Mouse (Mus musculus) embryonic facial prominence, embryonic 15.5 days (tissue): Measurements from ENCODE around the gene Txndc2. TPM values are rescaled to one million over a fixed set of nuclear protein-coding genes. Genes with fewer than 3 reads are reported as not detected.
A peak's percentile ranks its signal among the peaks of the same experiment; 100 is the strongest.

ENCODE experiments used
- ATAC-seq: fragments of 200-750 bp; cut with Nextera tagmentation; 2 replicates; pipeline ENCODE4 v1.8.0; 2017; ENCODE audit warnings: low read depth, moderate TSS enrichment; ENCODE audit not compliant: insufficient number of reproducible peaks, low FRiP score, low TSS enrichment
- H3K27ac ChIP-seq: fragments of 300-500 bp; sonication (generic); replicated peaks from 2 replicates; pipeline ENCODE4 v1.5.1; 2015; ENCODE audit warnings: mild to moderate bottlenecking, inconsistent platforms
- H3K27me3 ChIP-seq: fragments of 300-500 bp; sonication (generic); 2 replicates; pipeline ENCODE4 v1.6.1; 2015; ENCODE audit warnings: inconsistent platforms
- H3K36me3 ChIP-seq: fragments of 300-500 bp; sonication (generic); 2 replicates; pipeline ENCODE4 v1.6.1; 2015; ENCODE audit warnings: mild to moderate bottlenecking, inconsistent platforms
- H3K4me1 ChIP-seq: fragments of 300-500 bp; sonication (generic); 2 replicates; pipeline ENCODE4 v1.6.1; 2015; ENCODE audit warnings: inconsistent platforms
- H3K4me2 ChIP-seq: fragments of 300-500 bp; sonication (generic); replicated peaks from 2 replicates; pipeline ENCODE4 v1.6.1; 2015; ENCODE audit warnings: mild to moderate bottlenecking, inconsistent platforms
- H3K4me3 ChIP-seq: fragments of 300-500 bp; sonication (generic); replicated peaks from 2 replicates; pipeline ENCODE4 v1.5.1; 2015; ENCODE audit warnings: mild to moderate bottlenecking, inconsistent platforms
- H3K9ac ChIP-seq: fragments of 300-500 bp; sonication (generic); 2 replicates; pipeline ENCODE4 v1.6.1; 2015; ENCODE audit warnings: inconsistent platforms
- H3K9me3 ChIP-seq: fragments of 300-500 bp; sonication (generic); replicated peaks from 2 replicates; pipeline ENCODE4 v1.6.1; 2016; ENCODE audit warnings: inconsistent platforms
- WGBS: fragments of 180-500 bp; shearing (Covaris S2); methylation state at CpG from one replicate; pipeline ENCODE4 v1.1.7; 2015; 5-methylcytosine and 5-hydroxymethylcytosine counted together
- polyA plus RNA-seq: library from polyadenylated mRNA; unstranded; fragments of >200 nt; fragmentation: Nextera tagmentation; extraction: Ambion mirVana; gene quantifications from 2 replicates; pipeline ENCODE4 v1.2.1, GENCODE M21; 2015

Txndc2 gene
- 0.09 and 0.15 TPM in 2 replicates for polyA plus RNA-seq

- Histone ChIP-seq H3K9ac (no peak within 1 kb of the TSS), H3K36me3 (no peaks in the 10 kb centered on the region), H3K4me1 (peaks cover 19% of the 10 kb centered on the region), H3K27ac (peak within 1 kb of the TSS; percentile 83), H3K27me3 (no peaks in the 10 kb centered on the region), H3K4me2 (peak within 1 kb of the TSS; percentile 8; the same call in 1 of the 2 replicates), H3K9me3 (no peaks in the 10 kb centered on the region), H3K4me3 (no peak within 1 kb of the TSS)
- ATAC-seq = no peak
- WGBS = 84% methylated on average over 11 of the region's 11 CpGs
These were observed at the start of gene Txndc2 for GRCm38 (mm10) chr17:65641734-65642218. TSS of gene Txndc2 (minus strand) at chr17:65642168.

GRCm38 (mm10) chr17:65683731-65684130, 41.8 kb upstream of the Txndc2 start:
- Histone ChIP-seq H3K9ac (no peak overlapping the region), H3K9me3 (no peaks in the 10 kb centered on the region), H3K4me3 (no peak overlapping the region), H3K4me1 (peaks cover 9% of the 10 kb centered on the region), H3K27me3 (no peaks in the 10 kb centered on the region), H3K27ac (no peak overlapping the region; the same call in 1 of the 2 replicates), H3K4me2 (no peak overlapping the region), H3K36me3 (no peaks in the 10 kb centered on the region)
- ATAC-seq = no peak
- 58% methylated on average over 2 of the region's 2 CpGs for WGBS

- H3K27me3 ChIP-seq = no peaks in the 10 kb centered on the region
- whole genome bisulfite sequencing = 75% methylated on average over 3 of the region's 3 CpGs
- no peak overlapping the region for H3K4me3 ChIP-seq
- H3K4me1 ChIP-seq = peaks cover 9% of the 10 kb centered on the region
- H3K9me3 ChIP-seq = no peaks in the 10 kb centered on the region
- H3K4me2 ChIP-seq = no peak overlapping the region
- no peak overlapping the region; the same call in 1 of the 2 replicates for H3K27ac ChIP-seq
- H3K36me3 ChIP-seq = no peaks in the 10 kb centered on the region
- no peak overlapping the region for H3K9ac ChIP-seq
- no peak for ATAC-seq
These were observed 41.3 kb upstream of the Txndc2 start for GRCm38 (mm10) chr17:65683316-65683715.

GRCm38 (mm10) chr17:65682071-65682680, 40.2 kb upstream of the Txndc2 start:
- ATAC-seq = no peak
- Histone ChIP-seq H3K9me3 (no peaks in the 10 kb centered on the region), H3K27ac (no peak overlapping the region), H3K9ac (no peak overlapping the region), H3K27me3 (no peaks in the 10 kb centered on the region), H3K4me2 (no peak overlapping the region), H3K4me1 (peaks cover 9% of the 10 kb centered on the region), H3K36me3 (no peaks in the 10 kb centered on the region), H3K4me3 (no peak overlapping the region)
- 89% methylated on average over 5 of the region's 5 CpGs for WGBS

GRCm38 (mm10) chr17:65681516-65681915, 39.5 kb upstream of the Txndc2 start:
- no peak overlapping the region for H3K27ac ChIP-seq
- H3K9ac ChIP-seq = no peak overlapping the region
- no peak overlapping the region for H3K4me2 ChIP-seq
- 72% methylated on average over 6 of the region's 6 CpGs for WGBS
- peaks cover 9% of the 10 kb centered on the region for H3K4me1 ChIP-seq
- no peaks in the 10 kb centered on the region for H3K27me3 ChIP-seq
- H3K9me3 ChIP-seq = no peaks in the 10 kb centered on the region
- no peaks in the 10 kb centered on the region for H3K36me3 ChIP-seq
- no peak overlapping the region for H3K4me3 ChIP-seq
- no peak for ATAC-seq

GRCm38 (mm10) chr17:65680801-65681412, 38.9 kb upstream of the Txndc2 start:
- H3K9me3 ChIP-seq = no peaks in the 10 kb centered on the region
- no peak overlapping the region for H3K27ac ChIP-seq
- H3K4me2 ChIP-seq = no peak overlapping the region
- H3K36me3 ChIP-seq = no peaks in the 10 kb centered on the region
- H3K4me3 ChIP-seq = no peak overlapping the region
- WGBS = 80% methylated on average over 2 of the region's 2 CpGs
- no peak overlapping the region for H3K9ac ChIP-seq
- no peaks in the 10 kb centered on the region for H3K27me3 ChIP-seq
- ATAC-seq = no peak
- H3K4me1 ChIP-seq = peaks cover 9% of the 10 kb centered on the region

- no peaks in the 10 kb centered on the region for H3K36me3 ChIP-seq
- no peaks in the 10 kb centered on the region for H3K27me3 ChIP-seq
- H3K9ac ChIP-seq = no peak overlapping the region
- H3K27ac ChIP-seq = peak overlapping the region; percentile 80
- no peak overlapping the region for H3K4me2 ChIP-seq
- peak; percentile 39 for ATAC-seq
- H3K9me3 ChIP-seq = no peaks in the 10 kb centered on the region
- H3K4me3 ChIP-seq = no peak overlapping the region
- H3K4me1 ChIP-seq = peaks cover 9% of the 10 kb centered on the region
- WGBS = 43% methylated on average over 14 of the region's 14 CpGs
These were observed 38.0 kb upstream of the Txndc2 start for GRCm38 (mm10) chr17:65679806-65680446.

- no peak overlapping the region for H3K4me2 ChIP-seq
- H3K4me3 ChIP-seq = no peak overlapping the region
- 87% methylated on average over 1 of the region's 1 CpGs for WGBS
- H3K9me3 ChIP-seq = no peaks in the 10 kb centered on the region
- no peak overlapping the region for H3K9ac ChIP-seq
- H3K27me3 ChIP-seq = no peaks in the 10 kb centered on the region
- H3K4me1 ChIP-seq = peaks cover 9% of the 10 kb centered on the region
- no peak overlapping the region for H3K27ac ChIP-seq
- no peaks in the 10 kb centered on the region for H3K36me3 ChIP-seq
- ATAC-seq = no peak
These were observed 35.8 kb upstream of the Txndc2 start for GRCm38 (mm10) chr17:65677742-65678141.

GRCm38 (mm10) chr17:65676536-65676935, 34.6 kb upstream of the Txndc2 start:
- no peak; the same call in 1 of the 2 replicates for ATAC-seq
- Histone ChIP-seq H3K9ac (no peak overlapping the region), H3K4me1 (peaks cover 9% of the 10 kb centered on the region), H3K27me3 (no peaks in the 10 kb centered on the region), H3K36me3 (no peaks in the 10 kb centered on the region), H3K4me3 (no peak overlapping the region), H3K27ac (no peak overlapping the region), H3K4me2 (no peak overlapping the region), H3K9me3 (no peaks in the 10 kb centered on the region)
- 90% methylated on average over 8 of the region's 8 CpGs for WGBS

- no peaks in the 10 kb centered on the region for H3K9me3 ChIP-seq
- no peak for ATAC-seq
- no peaks in the 10 kb centered on the region for H3K27me3 ChIP-seq
- no peak overlapping the region for H3K27ac ChIP-seq
- no peaks in the 10 kb centered on the region for H3K36me3 ChIP-seq
- H3K9ac ChIP-seq = no peak overlapping the region
- no peak overlapping the region for H3K4me3 ChIP-seq
- no peak overlapping the region for H3K4me2 ChIP-seq
- WGBS = 72% methylated on average over 3 of the region's 3 CpGs
- peaks cover 9% of the 10 kb centered on the region for H3K4me1 ChIP-seq
These were observed 34.0 kb upstream of the Txndc2 start for GRCm38 (mm10) chr17:65675985-65676384.

GRCm38 (mm10) chr17:65674710-65675171, 32.8 kb upstream of the Txndc2 start:
- Histone ChIP-seq H3K36me3 (no peaks in the 10 kb centered on the region), H3K27ac (no peak overlapping the region), H3K27me3 (no peaks in the 10 kb centered on the region), H3K4me1 (peaks cover 4% of the 10 kb centered on the region), H3K9me3 (no peaks in the 10 kb centered on the region), H3K4me3 (no peak overlapping the region), H3K4me2 (no peak overlapping the region), H3K9ac (no peak overlapping the region)
- no peak for ATAC-seq
- WGBS = 70% methylated on average over 1 of the region's 1 CpGs
